ENCODE assay signal across 1 mouse cellular context in the genomic region with DNA sequence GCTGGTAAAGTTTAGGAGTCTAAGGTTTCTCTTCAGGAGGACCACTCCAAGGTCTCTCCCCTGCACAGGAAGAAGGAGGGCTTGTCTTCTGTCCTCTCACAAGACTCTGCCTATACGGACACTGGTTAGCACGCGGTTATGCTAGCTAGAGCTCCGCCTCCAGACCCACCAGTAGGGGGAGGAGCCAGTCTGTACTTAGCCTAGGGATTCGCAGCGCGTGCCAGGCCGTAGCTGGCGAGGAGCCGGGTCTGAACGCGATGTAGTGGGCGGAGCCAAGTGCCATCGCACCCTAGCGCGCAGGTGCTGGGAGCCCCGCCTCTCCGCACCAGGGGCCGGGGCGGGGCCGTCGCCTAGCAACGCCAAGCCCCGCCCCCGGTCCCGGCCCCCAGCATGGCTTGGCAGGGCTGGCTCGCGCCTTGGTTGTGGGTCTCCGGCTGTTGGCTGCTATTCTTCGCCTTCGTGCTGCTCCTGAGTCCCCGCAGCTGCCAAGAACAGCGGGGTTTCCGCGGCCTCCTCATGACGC.
TF ChIP-seq lines count a peak whose summit lies in the region.

No protein-coding gene starts in this region.

TF ChIP-seq in CH12.LX, 34 proteins besides CTCF, POLR2A, EP300 and RAD21:
- TF ChIP-seq RCOR1 (conservative IDR thresholded peaks at IDR 0.05; ENCODE audit: low read depth, low read length) = no peak
- 0 out of 2 replicates have a peak, but pooled peaks have one; percentile 27 for TF ChIP-seq ELF1 (IDR thresholded peaks at IDR 0.05; ENCODE audit: low read depth, low read length)
- TF ChIP-seq TBP (conservative IDR thresholded peaks at IDR 0.05; ENCODE audit: low read depth, low read length) = peak; percentile 88
- no peak for TF ChIP-seq USF2 (conservative IDR thresholded peaks at IDR 0.05; ENCODE audit: low read depth, low read length)
- TF ChIP-seq NELFE (IDR thresholded peaks at IDR 0.05; ENCODE audit: low read depth, low read length) = peak; percentile 73
- no peak for TF ChIP-seq JUN (IDR thresholded peaks at IDR 0.05; ENCODE audit: insufficient read depth, low read depth, low read length)
- TF ChIP-seq KAT2A (IDR thresholded peaks at IDR 0.05; ENCODE audit: insufficient replicate concordance, low read length) = no peak
- peak; percentile 7; the same call in 1 of the 2 replicates for TF ChIP-seq HCFC1 (IDR thresholded peaks at IDR 0.05; ENCODE audit: low read depth, low read length)
- no peak for TF ChIP-seq E2F4 (IDR thresholded peaks at IDR 0.05; ENCODE audit: insufficient replicate concordance, low read depth, low read length)
- no peak for TF ChIP-seq SIN3A (IDR thresholded peaks at IDR 0.05; ENCODE audit: low read length)
- peak; percentile 95 for TF ChIP-seq MXI1 (IDR thresholded peaks at IDR 0.05; ENCODE audit: low read depth, low read length)
- TF ChIP-seq ETS1 (conservative IDR thresholded peaks at IDR 0.05; ENCODE audit: low read depth, low read length) = no peak
- TF ChIP-seq IRF4 (IDR thresholded peaks at IDR 0.05; ENCODE audit: low read depth, low read length) = peak; percentile 5; the same call in 1 of the 2 replicates
- TF ChIP-seq MYC (IDR thresholded peaks at IDR 0.05; ENCODE audit: low read depth, low read length) = peak; percentile 91
- no peak for TF ChIP-seq GABPA (IDR thresholded peaks at IDR 0.05; ENCODE audit: insufficient replicate concordance, low read depth, low read length)
- TF ChIP-seq ZKSCAN1 (IDR thresholded peaks at IDR 0.05; ENCODE audit: borderline replicate concordance, low read depth, low read length) = no peak
- peak; percentile 18; the same call in 1 of the 2 replicates for TF ChIP-seq MEF2A (IDR thresholded peaks at IDR 0.05; ENCODE audit: borderline replicate concordance, low read depth, low read length)
- TF ChIP-seq CHD1 (IDR thresholded peaks at IDR 0.05; ENCODE audit: low read depth, low read length) = no peak
- peak; percentile 65 for TF ChIP-seq ZMIZ1 (IDR thresholded peaks at IDR 0.05; ENCODE audit: low read depth, low read length)
- no peak for TF ChIP-seq CHD2 (IDR thresholded peaks at IDR 0.05; ENCODE audit: low read length)
- TF ChIP-seq MAZ (IDR thresholded peaks at IDR 0.05; ENCODE audit: low read depth, low read length) = no peak
- TF ChIP-seq UBTF (IDR thresholded peaks at IDR 0.05; ENCODE audit: low read depth, low read length) = no peak; the same call in 1 of the 2 replicates
- no peak for TF ChIP-seq ZNF384 (IDR thresholded peaks at IDR 0.05; ENCODE audit: low read depth, low read length)
- TF ChIP-seq NRF1 (IDR thresholded peaks at IDR 0.05; ENCODE audit: low read depth, low read length) = peak; percentile 88
- no peak for TF ChIP-seq MAFK (IDR thresholded peaks at IDR 0.05; ENCODE audit: insufficient replicate concordance, low read length)
- TF ChIP-seq MAX (IDR thresholded peaks at IDR 0.05; ENCODE audit: low read length) = peak; percentile 84
- TF ChIP-seq PAX5 (IDR thresholded peaks at IDR 0.05; ENCODE audit: low read length) = no peak
- TF ChIP-seq JUND (conservative IDR thresholded peaks at IDR 0.05; ENCODE audit: low read depth, low read length) = no peak
- peak; percentile 83 for TF ChIP-seq BHLHE40 (IDR thresholded peaks at IDR 0.05; ENCODE audit: low read depth, low read length)
- no peak for TF ChIP-seq USF1 (IDR thresholded peaks at IDR 0.05; ENCODE audit: low read depth, low read length)
- peak; percentile 85 for TF ChIP-seq TCF12 (IDR thresholded peaks at IDR 0.05; ENCODE audit: low read depth, low read length)
- peak; percentile 70 for TF ChIP-seq POLR2AphosphoS2 (IDR thresholded peaks at IDR 0.05; ENCODE audit: low read depth, low read length)
- no peak for TF ChIP-seq ZC3H11A (IDR thresholded peaks at IDR 0.05; ENCODE audit: low read depth, low read length)
- TF ChIP-seq SMC3 (IDR thresholded peaks at IDR 0.05; ENCODE audit: low read depth, low read length) = no peak
